Mouse (Mus musculus) liver, adult 2 months (tissue): ENCODE measurements at regions not wholly inside any gene's neighbourhood (a gene's known extent, or its start where the extent isn't known, plus 50 kb on each side); places are given as distances from the start of the nearest gene placed in this dataset.

ENCODE experiments used
- DNase-seq: peaks from one replicate; pipeline ENCODE4 v3.0.0-alpha.2; 2011; ENCODE audit warnings: low read depth, low spot score; ENCODE audit errors: extremely low read depth
- H3K27ac ChIP-seq: fragments of 200-500 bp; replicated peaks from 2 replicates; pipeline ENCODE4 v1.5.1; 2012; ENCODE audit warnings: low read depth, mild to moderate bottlenecking, control low read depth, inconsistent platforms, low read length; ENCODE audit not compliant: insufficient read depth
- H3K27me3 ChIP-seq: fragments of 200-500 bp; 2 replicates; pipeline ENCODE4 v1.6.1; 2012; ENCODE audit warnings: mild to moderate bottlenecking, moderate library complexity, low read length, inconsistent platforms; ENCODE audit not compliant: control insufficient read depth, insufficient read depth
- H3K36me3 ChIP-seq: fragments of 200-500 bp; 2 replicates; pipeline ENCODE4 v1.6.1; 2012; ENCODE audit warnings: low read length, inconsistent platforms; ENCODE audit not compliant: control insufficient read depth, insufficient read depth
- H3K4me1 ChIP-seq: fragments of 200-500 bp; 2 replicates; pipeline ENCODE4 v1.6.1; 2011; ENCODE audit warnings: low read length; ENCODE audit not compliant: control insufficient read depth, insufficient read depth
- H3K4me3 ChIP-seq: fragments of 200-500 bp; 2 replicates; pipeline ENCODE4 v1.5.1; 2011; ENCODE audit warnings: low read depth, mild to moderate bottlenecking, control low read depth, low read length, moderate library complexity; ENCODE audit not compliant: insufficient read depth
- H3K79me2 ChIP-seq: fragments of 200-500 bp; 2 replicates; pipeline ENCODE4 v1.6.1; 2012; ENCODE audit warnings: inconsistent platforms, mild to moderate bottlenecking, low read length, moderate library complexity; ENCODE audit not compliant: control insufficient read depth, insufficient read depth
- H3K9ac ChIP-seq: fragments of 200-500 bp; 2 replicates; pipeline ENCODE4 v1.6.1; 2012; ENCODE audit warnings: low read depth, mild to moderate bottlenecking, control low read depth, inconsistent platforms, low read length
- CTCF ChIP-seq: fragments of 200-500 bp; IDR thresholded peaks from 2 replicates; pipeline ENCODE4 v1.5.1; 2011; ENCODE audit warnings: low read depth, low read length, control low read depth
- POLR2A ChIP-seq: fragments of 200-500 bp; IDR thresholded peaks from 2 replicates; pipeline ENCODE4 v1.6.1; 2011; ENCODE audit warnings: low read length, control low read depth; ENCODE audit not compliant: insufficient read depth; ENCODE audit errors: extremely low read depth
- WGBS: fragments of 180-500 bp; shearing (Covaris S2); methylation state at CpG from one replicate; pipeline ENCODE4 v1.1.7; 2018; 5-methylcytosine and 5-hydroxymethylcytosine counted together

DNA sequence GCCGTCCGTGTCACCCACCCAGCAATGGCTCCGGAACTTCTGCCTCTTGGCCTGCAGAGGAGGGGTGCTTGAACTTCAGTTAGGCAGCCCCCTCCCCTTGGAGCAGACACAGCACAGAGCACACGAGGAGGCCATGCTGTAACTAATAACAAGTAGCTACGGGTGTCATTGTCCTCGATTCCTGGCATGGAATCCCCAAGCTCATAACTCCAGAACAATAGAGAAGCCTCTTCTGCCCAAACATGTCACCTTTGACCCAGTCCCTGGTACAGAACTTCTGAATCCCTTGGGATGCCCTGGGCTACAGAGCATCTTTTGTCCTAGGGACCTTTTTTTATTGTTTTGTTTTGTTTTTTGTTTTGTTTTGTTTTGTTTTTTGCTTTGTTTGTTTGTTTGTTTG is 165.5 kb downstream of the Ly86 start:
- Histone ChIP-seq H3K27ac (peak overlapping the region; percentile 20), H3K4me3 (no peak overlapping the region), H3K4me1 (peaks cover 34% of the 10 kb centered on the region), H3K9ac (no peak overlapping the region), H3K36me3 (no peaks in the 10 kb centered on the region), H3K79me2 (no peaks in the 10 kb centered on the region), H3K27me3 (no peaks in the 10 kb centered on the region)
- TF ChIP-seq CTCF = no peak
- no peak for TF ChIP-seq POLR2A
- no peak for DNase-seq
- WGBS = 85% methylated on average over 6 of the region's 6 CpGs

DNA sequence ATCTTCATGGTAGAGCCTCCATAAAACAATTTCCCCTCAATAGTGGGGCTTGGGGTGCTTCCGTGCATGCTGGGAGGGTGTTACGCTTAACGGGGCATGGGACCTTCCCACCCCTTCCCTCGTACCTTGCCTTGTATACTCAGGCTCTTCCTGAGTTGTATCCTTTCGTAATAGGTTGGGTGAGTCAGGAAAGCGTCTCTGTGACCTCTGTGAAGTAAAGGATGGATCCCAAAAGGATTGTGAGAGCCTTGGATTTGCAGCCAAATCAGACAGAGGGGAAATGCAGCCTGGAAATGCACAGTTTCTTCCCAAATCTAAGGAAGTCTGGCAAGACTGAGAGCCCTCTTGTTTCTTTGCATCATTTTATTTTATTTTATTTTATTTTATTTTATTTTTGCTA is 166.0 kb downstream of the Ly86 start:
- H3K4me1 ChIP-seq = peaks cover 29% of the 10 kb centered on the region
- DNase-seq = no peak
- H3K36me3 ChIP-seq = no peaks in the 10 kb centered on the region
- TF ChIP-seq POLR2A = no peak
- no peak for TF ChIP-seq CTCF
- no peak overlapping the region for H3K27ac ChIP-seq
- H3K9ac ChIP-seq = no peak overlapping the region
- no peaks in the 10 kb centered on the region for H3K79me2 ChIP-seq
- no peaks in the 10 kb centered on the region for H3K27me3 ChIP-seq
- WGBS = 74% methylated on average over 6 of the region's 6 CpGs
- no peak overlapping the region for H3K4me3 ChIP-seq

DNA sequence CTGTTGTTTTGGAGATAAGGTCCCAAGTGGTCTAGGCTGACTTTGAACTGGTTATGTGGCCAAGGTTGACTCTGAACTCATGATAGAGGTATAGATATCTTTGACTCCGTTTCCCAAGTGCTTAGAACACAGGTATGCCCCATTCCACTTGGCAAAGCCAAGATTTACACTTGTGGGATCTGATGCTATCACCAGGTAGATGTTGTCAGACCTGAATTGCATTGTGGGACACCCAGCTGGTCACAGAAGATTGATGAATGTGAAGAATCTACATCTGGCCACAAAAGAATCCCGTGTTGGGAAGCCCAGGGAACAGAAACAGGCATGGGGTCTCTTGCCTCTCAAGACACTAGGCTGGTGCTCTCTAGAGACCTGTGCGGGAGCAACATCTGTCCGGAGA is 166.4 kb downstream of the Ly86 start:
- Histone ChIP-seq H3K79me2 (no peaks in the 10 kb centered on the region), H3K27ac (no peak overlapping the region), H3K27me3 (no peaks in the 10 kb centered on the region), H3K4me3 (no peak overlapping the region), H3K36me3 (no peaks in the 10 kb centered on the region), H3K9ac (no peak overlapping the region), H3K4me1 (peaks cover 29% of the 10 kb centered on the region)
- TF ChIP-seq POLR2A (no peak), CTCF (no peak)
- no peak for DNase-seq
- 93% methylated on average over 4 of the region's 4 CpGs for WGBS

DNA sequence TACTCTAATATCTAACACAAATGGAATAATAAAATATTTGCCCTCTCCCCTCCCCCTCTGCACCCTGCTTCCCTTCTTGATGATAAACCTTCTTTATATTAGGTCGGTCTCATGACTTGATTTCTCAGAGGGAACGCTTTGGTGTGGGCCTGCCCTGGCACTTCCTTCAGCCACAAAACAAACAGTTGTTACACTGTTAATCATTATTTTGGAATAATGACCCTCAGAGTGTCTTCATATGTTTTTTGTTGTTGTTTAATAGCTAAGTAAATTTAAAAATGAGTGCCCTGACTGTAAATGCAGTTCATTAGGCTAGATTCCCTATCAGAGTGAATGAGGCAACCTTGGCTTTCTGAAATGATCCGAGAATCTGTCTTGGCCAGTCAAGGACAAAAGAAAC is 167.8 kb downstream of the Ly86 start:
- WGBS = 13% methylated on average over 3 of the region's 3 CpGs
- Histone ChIP-seq H3K4me1 (peaks cover 18% of the 10 kb centered on the region), H3K4me3 (no peak overlapping the region), H3K27me3 (no peaks in the 10 kb centered on the region), H3K27ac (peak overlapping the region; percentile 62), H3K79me2 (no peaks in the 10 kb centered on the region), H3K36me3 (no peaks in the 10 kb centered on the region), H3K9ac (no peak overlapping the region)
- no peak for TF ChIP-seq CTCF
- no peak for TF ChIP-seq POLR2A
- peak; percentile 81 for DNase-seq

DNA sequence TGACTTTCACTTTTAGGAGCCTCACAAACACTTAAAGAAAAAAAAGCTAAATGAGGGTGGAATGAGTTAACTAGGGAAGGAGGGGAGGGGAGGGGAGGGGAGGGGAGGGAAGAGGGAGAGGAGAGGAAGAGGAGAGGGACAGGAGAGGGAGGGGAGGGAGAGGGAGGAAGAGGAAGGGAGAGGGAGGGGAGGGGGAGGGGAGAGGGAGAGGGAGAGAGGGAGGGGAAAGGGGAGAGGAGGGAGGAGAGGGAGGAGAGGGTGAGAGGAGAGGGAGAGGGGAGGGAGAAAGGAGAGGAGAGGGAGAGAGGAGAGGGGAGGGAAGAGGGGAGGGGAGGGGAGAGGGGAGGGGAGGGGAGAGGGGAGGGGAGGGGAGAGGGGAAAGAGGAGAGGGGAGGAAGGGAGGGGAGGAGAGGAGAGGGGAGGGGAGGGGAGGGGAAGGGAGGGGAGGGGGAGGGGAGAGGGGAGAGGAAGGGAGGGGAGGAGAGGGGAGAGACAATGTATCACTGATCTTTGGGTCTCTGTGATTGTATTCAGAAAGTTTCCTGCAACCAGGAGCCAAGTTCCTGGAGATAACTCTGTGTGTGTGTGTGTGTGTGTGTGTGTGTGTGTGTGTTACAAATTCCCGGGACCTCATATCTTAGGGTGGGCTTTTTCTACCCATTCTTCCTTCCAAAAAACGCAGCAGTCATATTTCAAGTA is 168.3 kb downstream of the Ly86 start:
- TF ChIP-seq POLR2A (no peak), CTCF (no peak)
- H3K79me2 ChIP-seq = no peaks in the 10 kb centered on the region
- DNase-seq = no peak
- peak overlapping the region; percentile 50 for H3K27ac ChIP-seq
- H3K36me3 ChIP-seq = no peaks in the 10 kb centered on the region
- H3K27me3 ChIP-seq = no peaks in the 10 kb centered on the region
- no peak overlapping the region for H3K4me3 ChIP-seq
- H3K4me1 ChIP-seq = peaks cover 16% of the 10 kb centered on the region
- H3K9ac ChIP-seq = no peak overlapping the region
- 19% methylated on average over 2 of the region's 2 CpGs for WGBS

DNA sequence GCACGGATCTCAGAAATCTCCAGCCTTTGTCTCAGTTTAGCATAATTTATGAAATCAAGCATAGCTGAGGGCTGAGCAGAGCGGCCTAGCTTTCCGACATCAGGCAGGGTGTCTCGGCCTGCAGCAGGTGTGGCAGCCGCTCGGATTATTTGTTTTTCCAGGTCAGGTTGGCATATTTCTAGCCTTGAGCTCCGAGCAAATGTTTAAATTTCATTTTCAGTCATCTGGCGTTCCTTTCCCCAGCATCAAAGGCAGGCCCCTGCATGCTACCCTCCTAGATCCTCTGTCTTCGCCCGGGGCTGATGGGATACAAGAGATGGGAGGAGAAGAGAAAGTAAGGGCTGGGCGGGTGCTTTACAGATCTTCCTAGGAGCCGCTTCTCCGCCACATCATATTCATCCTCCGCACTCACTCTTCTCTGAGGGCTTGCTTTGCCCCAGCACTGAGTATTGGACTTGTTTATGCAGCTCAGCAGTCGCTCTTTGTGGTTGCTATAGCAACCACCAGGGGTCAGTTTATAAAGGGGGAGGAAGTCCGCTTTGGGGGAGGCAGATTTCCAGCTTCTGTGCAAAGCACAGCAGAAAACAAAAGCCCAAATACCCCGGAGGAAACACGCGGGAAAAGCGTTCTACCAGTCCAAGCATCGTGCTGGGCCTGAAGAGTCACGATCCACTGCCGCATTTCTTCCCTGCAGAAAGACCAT is 169.0 kb downstream of the Ly86 start:
- DNase-seq = no peak
- WGBS = 31% methylated on average over 23 of the region's 23 CpGs
- H3K4me3 ChIP-seq = no peak overlapping the region
- peak overlapping the region; percentile 50 for H3K27ac ChIP-seq
- no peaks in the 10 kb centered on the region for H3K27me3 ChIP-seq
- peak overlapping the region; percentile 21; the same call in 1 of the 2 replicates for H3K9ac ChIP-seq
- peaks cover 12% of the 10 kb centered on the region for H3K4me1 ChIP-seq
- no peaks in the 10 kb centered on the region for H3K79me2 ChIP-seq
- H3K36me3 ChIP-seq = no peaks in the 10 kb centered on the region
- no peak for TF ChIP-seq POLR2A
- no peak for TF ChIP-seq CTCF
